Mouse (Mus musculus): ENCODE measurements around the gene Chst8. TPM values are rescaled to one million over a fixed set of nuclear protein-coding genes. Genes with fewer than 3 reads are reported as not detected.

Chst8 gene
- polyA plus RNA-seq, 1 experiment from 2014 or later = 15.4 TPM

- H3K27me3 ChIP-seq (ENCODE audit: insufficient read depth, low read length) = no peaks in the 10 kb centered on the region
- 43% methylated on average over 13 of the region's 13 CpGs for WGBS
Measured at GRCm38 (mm10) chr7:34690111-34690510, 122.4 kb downstream of the Chst8 start.

DNA sequence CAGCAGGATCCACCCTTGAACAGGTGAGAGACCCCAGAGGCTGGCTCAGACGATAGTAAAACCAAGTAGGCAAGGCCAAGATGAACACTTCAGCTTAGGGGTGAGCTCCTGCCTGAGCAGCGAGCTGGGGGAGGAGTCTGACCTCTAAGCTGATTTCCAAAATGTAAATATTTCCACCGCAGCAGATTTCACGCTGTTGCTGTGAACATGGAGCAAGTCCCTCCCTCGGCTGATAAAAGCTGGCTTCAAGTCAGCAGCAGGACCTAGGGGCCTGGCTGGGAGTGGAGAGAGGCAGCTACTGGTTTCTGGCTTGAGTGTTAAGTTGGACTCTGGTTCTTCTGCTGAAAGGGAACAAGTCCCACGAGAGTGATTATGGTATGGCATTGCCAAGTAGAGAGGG, 123.5 kb downstream of the Chst8 start:
- 23% methylated on average over 6 of the region's 6 CpGs for WGBS
- no peak overlapping the region for H3K9ac ChIP-seq (replicated peaks; ENCODE audit: low read length)
- no peak overlapping the region for H3K4me3 ChIP-seq (ENCODE audit: low read length)
- H3K9me3 ChIP-seq (ENCODE audit: low read length) = no peaks in the 10 kb centered on the region
- H3K27ac ChIP-seq (ENCODE audit: low read length) = no peak overlapping the region
- H3K36me3 ChIP-seq (ENCODE audit: insufficient read depth, low read length) = no peaks in the 10 kb centered on the region
- ATAC-seq (ENCODE audit: low FRiP score, low TSS enrichment) = no peak
- H3K27me3 ChIP-seq (ENCODE audit: insufficient read depth, low read length) = no peaks in the 10 kb centered on the region
- peaks cover 23% of the 10 kb centered on the region for H3K4me1 ChIP-seq (ENCODE audit: insufficient read depth, low read length)
- no peak overlapping the region for H3K4me2 ChIP-seq (replicated peaks; ENCODE audit: low read depth, low read length)

More at GRCm38 (mm10) chr7:34690111-34690510, 122.4 kb downstream of the Chst8 start:
- H3K4me2 ChIP-seq (replicated peaks; ENCODE audit: low read depth, low read length) = no peak overlapping the region
- H3K36me3 ChIP-seq (ENCODE audit: insufficient read depth, low read length) = no peaks in the 10 kb centered on the region
- no peak; the same call in 1 of the 2 replicates for ATAC-seq (ENCODE audit: low FRiP score, low TSS enrichment)
- H3K9me3 ChIP-seq (ENCODE audit: low read length) = no peaks in the 10 kb centered on the region
- H3K27ac ChIP-seq (ENCODE audit: low read length) = no peak overlapping the region
- no peak overlapping the region for H3K4me3 ChIP-seq (ENCODE audit: low read length)
- H3K9ac ChIP-seq (replicated peaks; ENCODE audit: low read length) = no peak overlapping the region
- H3K4me1 ChIP-seq (ENCODE audit: insufficient read depth, low read length) = peaks cover 23% of the 10 kb centered on the region

GRCm38 (mm10) chr7:34685801-34686200, 126.7 kb downstream of the Chst8 start:
- no peak for ATAC-seq (ENCODE audit: low FRiP score, low TSS enrichment)
- 43% methylated on average over 7 of the region's 7 CpGs for WGBS

GRCm38 (mm10) chr7:34685176-34685575, 127.3 kb downstream of the Chst8 start:
- H3K9ac ChIP-seq (replicated peaks; ENCODE audit: low read length) = no peak overlapping the region
- H3K4me1 ChIP-seq (ENCODE audit: insufficient read depth, low read length) = 0 out of 2 replicates have a peak, but pooled peaks cover 9% of the 10 kb centered on the region
- 60% methylated on average over 4 of the region's 4 CpGs for WGBS
- H3K27me3 ChIP-seq (ENCODE audit: insufficient read depth, low read length) = no peaks in the 10 kb centered on the region
- no peak overlapping the region for H3K4me2 ChIP-seq (replicated peaks; ENCODE audit: low read depth, low read length)
- H3K27ac ChIP-seq (ENCODE audit: low read length) = no peak overlapping the region
- H3K36me3 ChIP-seq (ENCODE audit: insufficient read depth, low read length) = no peaks in the 10 kb centered on the region
- no peak for ATAC-seq (ENCODE audit: low FRiP score, low TSS enrichment)
- no peak overlapping the region for H3K4me3 ChIP-seq (ENCODE audit: low read length)
- no peaks in the 10 kb centered on the region for H3K9me3 ChIP-seq (ENCODE audit: low read length)

More at GRCm38 (mm10) chr7:34685801-34686200, 126.7 kb downstream of the Chst8 start:
- Histone ChIP-seq H3K4me1 (ENCODE audit: insufficient read depth, low read length) (peaks cover 10% of the 10 kb centered on the region; the same call in 1 of the 2 replicates), H3K9ac (replicated peaks; ENCODE audit: low read length) (no peak overlapping the region), H3K4me3 (ENCODE audit: low read length) (no peak overlapping the region), H3K36me3 (ENCODE audit: insufficient read depth, low read length) (no peaks in the 10 kb centered on the region), H3K4me2 (replicated peaks; ENCODE audit: low read depth, low read length) (no peak overlapping the region), H3K9me3 (ENCODE audit: low read length) (no peaks in the 10 kb centered on the region), H3K27me3 (ENCODE audit: insufficient read depth, low read length) (no peaks in the 10 kb centered on the region), H3K27ac (ENCODE audit: low read length) (no peak overlapping the region)

GRCm38 (mm10) chr7:34680771-34681421, 131.6 kb downstream of the Chst8 start:
- Histone ChIP-seq H3K36me3 (ENCODE audit: insufficient read depth, low read length) (no peaks in the 10 kb centered on the region), H3K9me3 (ENCODE audit: low read length) (no peaks in the 10 kb centered on the region), H3K27ac (ENCODE audit: low read length) (no peak overlapping the region), H3K27me3 (ENCODE audit: insufficient read depth, low read length) (peaks cover 2% of the 10 kb centered on the region), H3K9ac (replicated peaks; ENCODE audit: low read length) (no peak overlapping the region), H3K4me3 (ENCODE audit: low read length) (no peak overlapping the region), H3K4me1 (ENCODE audit: insufficient read depth, low read length) (0 out of 2 replicates have a peak, but pooled peaks cover 5% of the 10 kb centered on the region), H3K4me2 (replicated peaks; ENCODE audit: low read depth, low read length) (no peak overlapping the region)
- WGBS = 50% methylated on average over 15 of the region's 15 CpGs
- no peak for ATAC-seq (ENCODE audit: low FRiP score, low TSS enrichment)

DNA sequence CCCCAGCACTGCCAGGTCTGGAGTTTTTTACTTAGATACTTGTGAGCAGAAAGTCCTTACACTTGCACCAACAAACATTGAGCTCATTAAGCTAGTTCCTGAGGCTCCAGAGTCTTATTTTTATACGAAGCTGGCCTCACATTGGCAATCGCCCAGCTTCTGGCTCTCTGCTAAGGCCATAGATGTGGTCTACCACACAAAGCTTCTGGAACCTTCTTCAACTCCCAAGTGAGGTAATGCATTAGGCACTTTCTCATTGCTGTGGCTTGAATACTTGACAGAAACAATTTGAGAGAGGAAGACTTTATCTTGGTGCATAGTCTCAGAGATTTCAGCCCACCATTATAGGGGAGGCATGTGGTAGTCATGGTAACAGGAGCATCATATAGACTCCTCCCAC, 132.6 kb downstream of the Chst8 start:
- WGBS = 76% methylated on average over 2 of the region's 2 CpGs
- H3K27ac ChIP-seq (ENCODE audit: low read length) = no peak overlapping the region
- ATAC-seq (ENCODE audit: low FRiP score, low TSS enrichment) = no peak

GRCm38 (mm10) chr7:34675831-34676514, 136.5 kb downstream of the Chst8 start:
- H3K27ac ChIP-seq (ENCODE audit: low read length) = no peak overlapping the region
- no peaks in the 10 kb centered on the region for H3K9me3 ChIP-seq (ENCODE audit: low read length)
- 8% methylated on average over 33 of the region's 33 CpGs for WGBS
- H3K4me2 ChIP-seq (replicated peaks; ENCODE audit: low read depth, low read length) = peak overlapping the region; percentile 48
- H3K4me3 ChIP-seq (ENCODE audit: low read length) = peak overlapping the region; percentile 30
- H3K27me3 ChIP-seq (ENCODE audit: insufficient read depth, low read length) = peaks cover 34% of the 10 kb centered on the region
- H3K4me1 ChIP-seq (ENCODE audit: insufficient read depth, low read length) = peaks cover 18% of the 10 kb centered on the region
- H3K9ac ChIP-seq (replicated peaks; ENCODE audit: low read length) = no peak overlapping the region
- peak; percentile 52 for ATAC-seq (ENCODE audit: low FRiP score, low TSS enrichment)
- H3K36me3 ChIP-seq (ENCODE audit: insufficient read depth, low read length) = no peaks in the 10 kb centered on the region

More for the DNA sequence above, 132.6 kb downstream of the Chst8 start:
- Histone ChIP-seq H3K4me2 (replicated peaks; ENCODE audit: low read depth, low read length) (no peak overlapping the region), H3K4me3 (ENCODE audit: low read length) (no peak overlapping the region), H3K36me3 (ENCODE audit: insufficient read depth, low read length) (no peaks in the 10 kb centered on the region), H3K9ac (replicated peaks; ENCODE audit: low read length) (no peak overlapping the region), H3K4me1 (ENCODE audit: insufficient read depth, low read length) (peaks cover 12% of the 10 kb centered on the region), H3K27me3 (ENCODE audit: insufficient read depth, low read length) (peaks cover 12% of the 10 kb centered on the region), H3K9me3 (ENCODE audit: low read length) (no peaks in the 10 kb centered on the region)

DNA sequence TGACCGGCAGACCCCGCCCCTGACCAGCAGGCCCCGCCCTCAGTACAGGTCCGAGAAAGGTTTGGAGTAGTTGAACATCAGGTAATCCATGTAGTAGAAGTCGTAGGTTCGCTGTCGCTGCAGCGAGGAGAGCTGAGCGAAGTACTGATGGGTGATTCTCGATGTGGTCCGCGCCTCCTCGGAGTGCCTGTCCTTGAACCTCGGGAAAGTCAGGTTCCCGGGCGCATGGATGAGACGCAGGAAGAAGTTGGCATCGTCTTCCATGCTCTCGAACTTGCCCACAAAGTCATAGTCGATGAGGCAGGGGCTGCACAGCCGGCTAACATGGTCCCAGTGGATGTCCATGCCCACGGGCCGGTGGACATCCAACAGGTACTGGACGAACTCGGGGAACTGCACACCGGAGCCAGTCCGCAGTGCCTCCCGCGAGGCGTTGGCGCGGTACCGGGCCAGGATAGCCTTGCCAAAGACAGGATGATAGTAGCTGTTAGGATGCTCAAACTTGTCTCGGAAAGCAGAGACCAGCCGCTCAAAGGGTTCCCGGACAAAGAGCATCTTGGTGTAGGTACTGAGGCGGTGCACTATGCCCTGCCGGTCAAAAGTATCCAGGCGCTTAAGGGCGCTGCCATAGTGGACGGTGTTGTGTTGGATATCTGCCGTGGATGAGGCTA, 137.3 kb downstream of the Chst8 start:
- H3K9ac ChIP-seq (replicated peaks; ENCODE audit: low read length) = no peak overlapping the region
- peak overlapping the region; percentile 30 for H3K4me3 ChIP-seq (ENCODE audit: low read length)
- 17% methylated on average over 42 of the region's 42 CpGs for WGBS
- peak overlapping the region; percentile 48 for H3K4me2 ChIP-seq (replicated peaks; ENCODE audit: low read depth, low read length)
- no peak for ATAC-seq (ENCODE audit: low FRiP score, low TSS enrichment)
- H3K4me1 ChIP-seq (ENCODE audit: insufficient read depth, low read length) = peaks cover 18% of the 10 kb centered on the region
- H3K9me3 ChIP-seq (ENCODE audit: low read length) = no peaks in the 10 kb centered on the region
- no peaks in the 10 kb centered on the region for H3K36me3 ChIP-seq (ENCODE audit: insufficient read depth, low read length)
- H3K27ac ChIP-seq (ENCODE audit: low read length) = no peak overlapping the region
- peaks cover 34% of the 10 kb centered on the region for H3K27me3 ChIP-seq (ENCODE audit: insufficient read depth, low read length)

DNA sequence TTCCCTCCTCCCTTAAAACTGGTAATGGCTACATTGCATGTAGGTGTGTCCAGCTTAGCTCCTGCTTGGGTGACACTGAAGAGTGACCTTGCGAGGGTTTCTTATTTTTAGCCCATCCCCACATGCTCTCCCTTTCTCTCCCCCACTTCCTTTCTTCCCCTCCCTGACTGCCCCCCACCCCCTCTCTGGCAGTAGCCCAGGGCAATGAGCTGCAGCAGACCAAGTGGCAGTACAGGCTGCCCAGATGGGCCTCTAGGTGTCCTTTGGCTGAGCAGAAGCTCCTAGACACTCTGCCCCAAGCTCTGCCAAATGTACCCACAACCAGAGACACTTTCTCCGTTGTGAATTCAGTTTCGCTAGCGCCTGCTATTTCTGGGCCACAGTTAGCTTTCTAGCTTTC, 139.6 kb downstream of the Chst8 start:
- WGBS = 80% methylated on average over 4 of the region's 4 CpGs
- H3K9me3 ChIP-seq (ENCODE audit: low read length) = no peaks in the 10 kb centered on the region
- no peak for ATAC-seq (ENCODE audit: low FRiP score, low TSS enrichment)

More for the DNA sequence above, 139.6 kb downstream of the Chst8 start:
- H3K4me3 ChIP-seq (ENCODE audit: low read length) = no peak overlapping the region
- no peak overlapping the region for H3K27ac ChIP-seq (ENCODE audit: low read length)
- H3K27me3 ChIP-seq (ENCODE audit: insufficient read depth, low read length) = peaks cover 34% of the 10 kb centered on the region
- H3K36me3 ChIP-seq (ENCODE audit: insufficient read depth, low read length) = no peaks in the 10 kb centered on the region
- no peak overlapping the region for H3K4me2 ChIP-seq (replicated peaks; ENCODE audit: low read depth, low read length)
- H3K9ac ChIP-seq (replicated peaks; ENCODE audit: low read length) = no peak overlapping the region
- H3K4me1 ChIP-seq (ENCODE audit: insufficient read depth, low read length) = peaks cover 30% of the 10 kb centered on the region
